Mouse (Mus musculus) forebrain, embryonic 16.5 days (tissue): ENCODE measurements around the gene Osgin1. TPM values are rescaled to one million over a fixed set of nuclear protein-coding genes. Genes with fewer than 3 reads are reported as not detected.

Experiments used
- ATAC-seq: fragments of 200-750 bp; cut with Nextera tagmentation; 2 replicates; pipeline ENCODE4 v1.8.0; 2017; ENCODE audit warnings: mild to moderate bottlenecking, moderate library complexity
- H3K27ac ChIP-seq: fragments of 300-500 bp; sonication (generic); 2 replicates; pipeline ENCODE4 v1.5.1; 2014; ENCODE audit warnings: low read length, control low read depth
- H3K27me3 ChIP-seq: fragments of 300-500 bp; sonication (generic); replicated peaks from 2 replicates; pipeline ENCODE4 v1.6.1; 2014; ENCODE audit warnings: low read length; ENCODE audit not compliant: control insufficient read depth, insufficient read depth
- H3K36me3 ChIP-seq: fragments of 300-500 bp; sonication (generic); 2 replicates; pipeline ENCODE4 v1.6.1; 2014; ENCODE audit not compliant: control insufficient read depth, insufficient read depth
- H3K4me1 ChIP-seq: fragments of 300-500 bp; sonication (generic); replicated peaks from 2 replicates; pipeline ENCODE4 v1.6.1; 2014; ENCODE audit warnings: low read length; ENCODE audit not compliant: control insufficient read depth, insufficient read depth
- H3K4me2 ChIP-seq: fragments of 300-500 bp; sonication (generic); 2 replicates; pipeline ENCODE4 v1.6.1; 2014; ENCODE audit warnings: mild to moderate bottlenecking, low read length, control low read depth
- H3K4me3 ChIP-seq: fragments of 300-500 bp; sonication (generic); replicated peaks from 2 replicates; pipeline ENCODE4 v1.5.1; 2014; ENCODE audit warnings: mild to moderate bottlenecking, low read length, control low read depth
- H3K9ac ChIP-seq: fragments of 300-500 bp; sonication (generic); replicated peaks from 2 replicates; pipeline ENCODE4 v1.6.1; 2014; ENCODE audit warnings: low read depth, low read length, control low read depth
- H3K9me3 ChIP-seq: fragments of 300-500 bp; sonication (generic); 2 replicates; pipeline ENCODE4 v1.6.1; 2016; ENCODE audit warnings: low read length; ENCODE audit not compliant: control insufficient read depth
- WGBS: fragments of 180-500 bp; shearing (Covaris S2); extraction: QIAGEN DNeasy Blood & Tissue Kit; methylation state at CpG from one replicate; pipeline ENCODE4 v1.1.7; 2014; 5-methylcytosine and 5-hydroxymethylcytosine counted together
- polyA plus RNA-seq: library from polyadenylated mRNA; unstranded; fragments of >200 nt; fragmentation: Nextera tagmentation; extraction: Ambion mirVana; gene quantifications from 2 replicates; pipeline ENCODE4 v1.2.1, GENCODE M21; 2015

Gene Osgin1
- polyA plus RNA-seq, 1 experiment from 2014 or later: 0.20 TPM

DNA sequence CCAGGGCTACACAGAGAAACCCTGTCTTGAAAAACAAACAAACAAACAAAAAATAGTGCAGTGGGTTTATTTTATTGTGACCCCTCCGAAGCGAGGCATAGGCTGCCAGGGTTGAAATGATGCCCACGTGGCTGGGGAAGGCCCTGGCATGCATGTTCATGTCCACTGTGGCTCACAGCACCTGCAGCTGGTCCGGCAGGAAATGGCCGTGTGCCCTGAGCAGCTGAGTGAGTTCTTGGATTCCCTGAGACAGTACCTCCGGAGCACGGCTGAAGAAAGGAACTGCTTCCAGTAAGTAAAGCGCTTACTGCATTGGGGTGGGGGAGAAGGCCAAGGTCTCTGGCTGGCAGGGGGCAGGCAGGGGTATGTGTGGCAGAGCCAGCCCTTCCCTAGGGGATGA lies 34.2 kb downstream of the Osgin1 start:
- Histone ChIP-seq H3K27ac (no peak overlapping the region), H3K9me3 (no peaks in the 10 kb centered on the region), H3K9ac (no peak overlapping the region), H3K27me3 (no peaks in the 10 kb centered on the region), H3K4me1 (peaks cover 18% of the 10 kb centered on the region), H3K36me3 (no peaks in the 10 kb centered on the region), H3K4me3 (no peak overlapping the region), H3K4me2 (no peak overlapping the region)
- 81% methylated on average over 8 of the region's 8 CpGs for whole genome bisulfite sequencing
- no peak for ATAC-seq

DNA sequence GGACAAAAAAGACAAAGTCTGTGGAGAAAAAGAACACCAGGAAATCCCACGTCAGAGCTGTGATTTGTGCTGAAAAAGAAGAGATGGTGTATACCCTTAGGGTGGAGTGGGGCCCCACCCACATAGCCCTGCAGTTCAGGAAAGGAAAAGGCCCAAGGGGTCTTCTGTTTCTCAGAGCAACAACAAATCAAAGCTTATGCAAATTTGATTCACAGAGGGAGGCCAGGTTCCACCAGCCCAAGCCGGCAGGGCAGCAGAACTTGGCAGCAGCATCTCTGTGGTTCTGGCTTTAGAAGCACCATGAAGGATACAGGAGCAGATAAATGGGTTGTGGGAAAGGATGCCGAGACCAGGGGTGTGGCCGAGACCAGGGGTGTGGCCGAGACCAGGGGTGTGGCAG lies 44.8 kb downstream of the Osgin1 start:
- Histone ChIP-seq H3K36me3 (no peaks in the 10 kb centered on the region), H3K9ac (no peak overlapping the region), H3K27me3 (no peaks in the 10 kb centered on the region), H3K4me2 (no peak overlapping the region), H3K27ac (no peak overlapping the region), H3K4me1 (no peaks in the 10 kb centered on the region), H3K9me3 (no peaks in the 10 kb centered on the region), H3K4me3 (no peak overlapping the region)
- 24% methylated on average over 5 of the region's 5 CpGs for WGBS
- ATAC-seq: no peak

DNA sequence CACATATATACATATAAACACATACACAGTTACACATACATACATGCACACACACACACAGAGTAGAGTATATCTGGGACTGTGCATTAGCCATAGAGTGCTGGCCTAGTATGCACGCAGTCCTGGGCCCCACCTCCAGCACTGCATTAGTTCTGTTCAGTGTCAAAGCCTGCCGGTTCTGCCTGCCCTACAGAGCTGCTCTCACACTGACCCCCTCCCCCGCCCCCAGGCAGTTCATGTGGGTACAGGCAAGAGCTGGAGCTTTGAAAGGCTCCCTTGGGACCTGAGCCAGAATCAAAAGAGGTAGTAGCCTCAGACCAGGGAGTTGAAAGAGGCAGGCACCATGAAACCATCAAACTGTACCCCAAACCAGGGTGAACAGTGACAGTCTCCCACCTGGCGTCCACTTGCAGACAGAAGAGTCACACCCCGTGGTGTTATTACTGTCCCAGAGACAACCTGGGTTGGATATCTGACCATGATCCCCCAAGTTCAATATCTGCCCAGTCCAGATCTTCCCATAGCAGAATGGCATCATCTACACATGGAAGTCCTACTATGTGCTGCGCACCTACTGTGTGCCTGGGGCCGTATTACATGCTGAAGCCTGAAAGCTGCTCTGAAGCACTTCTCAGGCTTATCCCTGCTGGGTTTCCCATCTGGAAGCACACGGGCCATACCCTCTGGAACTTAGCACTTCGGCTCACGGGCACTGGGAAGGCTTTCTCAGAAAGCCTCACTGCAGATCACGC lies 50.4 kb downstream of the Osgin1 start:
- Histone ChIP-seq H3K27ac (no peak overlapping the region), H3K27me3 (no peaks in the 10 kb centered on the region), H3K4me3 (no peak overlapping the region), H3K4me2 (no peak overlapping the region), H3K4me1 (no peaks in the 10 kb centered on the region), H3K9ac (no peak overlapping the region), H3K9me3 (no peaks in the 10 kb centered on the region), H3K36me3 (no peaks in the 10 kb centered on the region)
- no peak for ATAC-seq
- 84% methylated on average over 11 of the region's 11 CpGs for WGBS

DNA sequence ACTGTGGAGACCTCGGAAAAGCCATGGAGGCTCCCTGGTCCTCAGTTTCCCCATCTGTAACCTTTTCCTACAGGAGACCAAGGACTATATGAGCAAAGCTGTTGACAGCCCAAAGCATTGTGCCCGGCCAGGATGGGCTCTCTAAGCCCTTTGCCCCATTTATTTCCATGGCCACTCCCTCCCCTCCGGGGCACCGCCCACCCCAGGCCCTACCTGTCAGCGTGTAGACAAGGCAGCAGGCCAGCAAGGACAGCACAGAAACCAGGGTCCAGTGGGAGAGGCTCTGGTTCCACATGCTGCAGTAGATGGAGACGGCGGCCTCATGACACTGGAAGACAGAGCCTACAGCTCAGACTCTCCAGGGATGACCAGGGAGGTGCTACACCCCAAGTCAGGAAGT lies 53.2 kb downstream of the Osgin1 start:
- no peaks in the 10 kb centered on the region for H3K9me3 ChIP-seq
- no peak overlapping the region for H3K4me2 ChIP-seq
- no peaks in the 10 kb centered on the region for H3K4me1 ChIP-seq
- H3K4me3 ChIP-seq: no peak overlapping the region
- 81% methylated on average over 7 of the region's 7 CpGs for WGBS
- H3K36me3 ChIP-seq: no peaks in the 10 kb centered on the region
- no peaks in the 10 kb centered on the region for H3K27me3 ChIP-seq
- no peak for ATAC-seq
- no peak overlapping the region for H3K9ac ChIP-seq
- no peak overlapping the region for H3K27ac ChIP-seq

Other genes with a start within 250 kb of the Osgin1 start
- gene Hsbp1, start 89.6 kb upstream of the Osgin1 start, polyA plus RNA-seq: 608 and 664 TPM in 2 replicates
- 13.0 and 13.9 TPM in 2 replicates for gene Mlycd, start 39.2 kb upstream of the Osgin1 start, polyA plus RNA-seq
- gene Necab2, start 12.6 kb downstream of the Osgin1 start, polyA plus RNA-seq: 11.9 and 28.9 TPM in 2 replicates
- not detected in 2 replicates for gene Slc38a8, start 67.6 kb downstream of the Osgin1 start, polyA plus RNA-seq
- gene Mbtps1, start 124.6 kb downstream of the Osgin1 start, polyA plus RNA-seq: 66.6 and 75.9 TPM in 2 replicates
- 179 and 183 TPM in 2 replicates for gene Hsdl1, start 141.1 kb downstream of the Osgin1 start, polyA plus RNA-seq
- 0.24 and 0.39 TPM in 2 replicates for gene Dnaaf1, start 141.1 kb downstream of the Osgin1 start, polyA plus RNA-seq
- gene Taf1c, start 171.1 kb downstream of the Osgin1 start, polyA plus RNA-seq: 19.3 and 19.4 TPM in 2 replicates
- not detected in 2 replicates for gene Adad2, start 178.6 kb downstream of the Osgin1 start, polyA plus RNA-seq
- not detected in 2 replicates for gene Kcng4, start 201.6 kb downstream of the Osgin1 start, polyA plus RNA-seq
- gene Wfdc1, start 232.2 kb downstream of the Osgin1 start, polyA plus RNA-seq: 3.5 and 4.2 TPM in 2 replicates